Mouse (Mus musculus): ENCODE data around the gene Gdpgp1.

DNA sequence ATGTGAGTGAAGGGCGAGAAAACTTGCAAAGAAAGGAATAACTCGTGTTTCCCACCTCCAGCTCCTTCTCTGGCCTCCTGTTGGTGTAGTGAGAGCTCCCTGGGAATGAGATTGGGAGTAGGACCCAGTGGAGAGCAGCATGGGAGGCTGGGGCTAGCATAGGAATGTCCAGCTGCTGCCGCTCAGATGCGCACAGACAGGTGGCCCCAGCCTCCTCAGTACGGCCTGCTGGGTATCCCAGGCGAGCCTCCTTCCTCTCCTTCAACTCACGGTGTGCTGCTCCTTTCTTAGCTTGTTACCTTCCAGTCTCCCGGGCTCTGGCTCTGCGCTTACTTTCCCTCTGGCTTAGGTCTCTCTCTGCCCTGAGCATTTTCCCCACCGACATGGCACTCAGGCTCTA is 47.4 kb downstream of the Gdpgp1 start:
- TF ChIP-seq CTCF (conservative IDR thresholded peaks at IDR 0.05; ENCODE audit: low read length): no peak
- TF ChIP-seq NANOG (IDR thresholded peaks at IDR 0.05; ENCODE audit: borderline replicate concordance, low read length): no peak
- no peak for TF ChIP-seq POU5F1 (IDR thresholded peaks at IDR 0.05; ENCODE audit: borderline replicate concordance, low read length)

Measured in E14TG2a.4 (cell line).